Mouse (Mus musculus) cerebellum, adult 2 months (tissue): ENCODE data around the gene Pcdh19.

Source experiments
- CTCF ChIP-seq: fragments of 200-500 bp; IDR thresholded peaks from 2 replicates; pipeline ENCODE4 v1.5.1; 2011; ENCODE audit warnings: low read depth, mild to moderate bottlenecking, control low read depth, low read length, moderate library complexity, borderline replicate concordance; ENCODE audit not compliant: insufficient read depth
- POLR2A ChIP-seq: fragments of 200-500 bp; IDR thresholded peaks from 2 replicates; pipeline ENCODE4 v1.6.1; 2011; ENCODE audit warnings: low read length, control low read depth, borderline replicate concordance; ENCODE audit not compliant: insufficient read depth

DNA sequence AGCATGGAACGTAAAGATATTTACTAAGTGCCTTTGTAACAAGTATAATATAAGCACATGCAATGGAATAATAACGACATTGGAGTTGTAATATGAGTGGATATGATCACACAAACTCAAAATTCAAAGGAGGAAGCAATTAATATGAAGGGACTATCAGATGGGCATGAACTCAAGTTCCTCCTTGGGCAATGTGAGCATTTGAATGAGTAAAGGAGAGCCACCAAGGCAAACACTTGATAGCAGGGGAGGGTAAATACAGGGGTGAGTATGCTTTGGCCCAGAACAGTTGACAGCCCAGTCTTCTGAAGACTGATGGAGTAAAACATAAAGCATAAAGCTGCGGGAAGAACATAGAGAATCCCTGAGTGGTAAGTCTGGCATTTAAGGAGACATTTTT lies 32.7 kb upstream of the Pcdh19 start:
- TF ChIP-seq CTCF (no peak), POLR2A (no peak)
